Mouse (Mus musculus): ENCODE measurements at regions not wholly inside any gene's neighbourhood (a gene's known extent, or its start where the extent isn't known, plus 50 kb on each side); places are given as distances from the start of the nearest gene placed in this dataset.

- TF ChIP-seq POLR2A (IDR thresholded peaks at IDR 0.05; ENCODE audit: borderline replicate concordance, low read depth, low read length) (no peak), CTCF (IDR thresholded peaks at IDR 0.05; ENCODE audit: low read depth, low read length) (no peak)
Observed at GRCm38 (mm10) chr7:83074399-83074970, 207.4 kb downstream of the Mex3b start.

Measured in bone marrow macrophage, adult 2 months (primary cell).